Mouse (Mus musculus) spleen, adult 18-20 months (tissue): ENCODE data around the gene Exosc9.
A peak's percentile ranks its signal among the peaks of the same experiment; 100 is the strongest.
"Not testable (repeated sequence)": the region's sequence is repeated elsewhere in the genome, so short reads cannot be mapped to it uniquely, and the experiment has no call there.

ENCODE experiments used
- DNase-seq, 2 experiments: peaks; one replicate each; pipeline ENCODE4 v3.0.0; 2022; ENCODE audit warnings: mixed read lengths in 2 of 2

Gene Exosc9

GRCm38 (mm10) chr3:36559606-36560005, 7.2 kb downstream of the Exosc9 start:
- no peak for DNase-seq

GRCm38 (mm10) chr3:36563666-36564065, 11.3 kb downstream of the Exosc9 start:
- DNase-seq, result no peak

GRCm38 (mm10) chr3:36569836-36570235, 17.4 kb downstream of the Exosc9 start:
- DNase-seq, result no peak

GRCm38 (mm10) chr3:36571361-36571826, 19.0 kb downstream of the Exosc9 start:
- no peak for DNase-seq

GRCm38 (mm10) chr3:36571827-36572378, 19.5 kb downstream of the Exosc9 start, which contains the start of gene Ccna2:
Gene Ccna2 (minus strand): TSS chr3:36572150.
- peak; percentile 95 to 96 for DNase-seq

- no peak for DNase-seq
These were observed 46.4 kb downstream of the Exosc9 start for GRCm38 (mm10) chr3:36598811-36599210.

- not testable (repeated sequence) for DNase-seq
These were observed 47.4 kb downstream of the Exosc9 start for GRCm38 (mm10) chr3:36599773-36600172.

- DNase-seq, result no peak
These were observed 53.7 kb downstream of the Exosc9 start for GRCm38 (mm10) chr3:36605894-36606783.

- no peak for DNase-seq
These were observed 60.3 kb downstream of the Exosc9 start for GRCm38 (mm10) chr3:36612687-36613086.

- DNase-seq, result peak; percentile 66 to 73
These were observed 60.9 kb downstream of the Exosc9 start, which contains the start of gene Bbs7 for GRCm38 (mm10) chr3:36613202-36613907. Gene Bbs7 (minus strand): TSS chr3:36613477.

GRCm38 (mm10) chr3:36613908-36614255, 61.5 kb downstream of the Exosc9 start:
- DNase-seq, result no peak
